Mouse (Mus musculus) adrenal gland, postnatal 10 days (tissue): ENCODE measurements around the gene Rmdn3. TPM values are rescaled to one million over a fixed set of nuclear protein-coding genes. Genes with fewer than 3 reads are reported as not detected.
A peak's percentile ranks its signal among the peaks of the same experiment; 100 is the strongest.

ENCODE experiments used
- DNase-seq: peaks from one replicate; pipeline ENCODE4 v3.0.0; 2021; ENCODE audit warnings: mixed read lengths
- total RNA-seq, 2 experiments: library from RNA; stranded (reverse); gene quantifications; 2 replicates each; pipeline ENCODE4 v1.2.3; 2021

Rmdn3 gene
- total RNA-seq, 2 experiments from 2014 or later, result 77.3 to 78.7 TPM

DNA sequence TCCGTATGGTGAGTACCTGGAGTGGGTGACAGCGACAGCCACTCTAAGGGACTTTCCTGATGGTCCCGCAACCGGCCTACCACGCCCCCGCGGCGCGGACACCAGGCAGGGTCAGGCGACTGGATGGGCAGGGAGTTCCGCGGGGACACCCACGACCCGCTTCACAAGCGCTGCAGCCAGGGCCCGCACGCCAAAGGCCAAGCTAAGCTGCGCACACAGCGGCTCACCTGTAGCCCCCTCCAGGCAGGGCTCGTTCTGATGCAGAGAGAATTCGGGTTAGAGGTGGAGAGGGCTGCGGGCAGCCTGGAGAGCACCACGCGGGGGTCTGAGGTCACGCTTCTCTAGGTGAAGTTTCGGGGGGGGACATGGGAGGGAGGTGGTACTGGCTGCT, 11.0 kb upstream of the Rmdn3 start:
- DNase-seq, result no peak

- DNase-seq, result peak; percentile 85
These were observed 10.3 kb upstream of the Rmdn3 start, which contains the start of gene Gchfr for GRCm38 (mm10) chr2:119166901-119167865. Gchfr (plus strand) TSS chr2:119167773.

DNA sequence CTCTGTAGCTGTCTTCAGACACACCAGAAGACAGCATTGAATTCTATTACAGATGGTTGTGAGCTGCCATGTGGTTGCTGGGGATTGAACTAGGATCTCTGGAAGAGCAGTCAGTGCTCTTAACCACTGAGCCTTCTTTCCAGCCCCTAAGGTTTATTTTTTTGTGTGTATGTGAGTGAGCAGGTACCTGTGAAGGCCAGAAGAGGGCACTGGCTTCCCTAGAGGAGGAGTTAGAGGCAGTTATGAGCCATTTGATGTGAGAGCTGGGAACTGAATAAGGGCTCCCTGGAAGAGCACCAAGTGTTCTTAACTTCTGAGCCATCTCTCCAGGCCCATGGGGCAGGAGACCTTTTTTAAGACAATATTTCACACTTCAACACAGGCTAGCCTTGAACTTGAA, 8.6 kb upstream of the Rmdn3 start:
- DNase-seq, result no peak

DNA sequence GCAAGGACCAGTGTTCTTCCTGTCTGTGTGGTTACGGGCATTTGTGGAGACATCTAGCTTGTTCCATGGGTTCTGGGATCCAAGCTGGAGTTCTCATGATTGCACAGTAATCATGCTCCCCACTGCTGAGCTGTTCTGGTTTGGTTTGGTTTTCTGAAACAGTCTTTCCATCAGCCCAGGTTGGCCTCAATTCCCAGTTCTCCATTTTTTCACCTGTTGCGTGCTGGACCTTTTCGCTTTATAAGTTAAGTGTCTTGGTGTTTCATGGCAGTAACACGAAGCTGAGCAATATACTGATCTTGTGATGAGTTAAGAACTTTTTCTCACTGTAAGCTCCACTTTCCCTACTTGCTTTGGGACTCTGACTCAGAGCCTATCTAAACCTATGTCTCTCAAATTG, 7.2 kb upstream of the Rmdn3 start:
- no peak for DNase-seq

GRCm38 (mm10) chr2:119163135-119163534, 6.3 kb upstream of the Rmdn3 start:
- no peak for DNase-seq

DNA sequence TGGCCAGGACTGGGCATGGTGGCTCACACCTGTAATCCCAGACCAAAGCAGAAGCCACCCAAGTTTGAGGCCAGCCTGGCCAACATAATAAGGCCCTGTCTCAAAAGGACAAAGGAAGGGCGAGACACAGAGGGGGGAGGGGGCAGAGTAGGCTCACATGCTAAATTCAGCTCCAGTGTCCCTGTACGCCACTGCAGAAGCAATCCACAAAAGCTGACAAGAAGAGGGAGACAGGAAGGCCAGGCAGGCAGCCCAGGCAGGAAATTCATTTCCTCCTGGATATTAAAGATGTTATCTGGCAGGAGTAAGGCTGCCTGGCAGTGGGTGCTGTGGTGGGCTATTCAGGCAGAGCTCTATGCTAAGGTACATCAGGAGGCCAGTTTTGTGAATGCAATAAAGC, 4.4 kb upstream of the Rmdn3 start:
- DNase-seq, result no peak

- no peak for DNase-seq
These were observed 1.0 kb upstream of the Rmdn3 start for GRCm38 (mm10) chr2:119157836-119158235.

DNA sequence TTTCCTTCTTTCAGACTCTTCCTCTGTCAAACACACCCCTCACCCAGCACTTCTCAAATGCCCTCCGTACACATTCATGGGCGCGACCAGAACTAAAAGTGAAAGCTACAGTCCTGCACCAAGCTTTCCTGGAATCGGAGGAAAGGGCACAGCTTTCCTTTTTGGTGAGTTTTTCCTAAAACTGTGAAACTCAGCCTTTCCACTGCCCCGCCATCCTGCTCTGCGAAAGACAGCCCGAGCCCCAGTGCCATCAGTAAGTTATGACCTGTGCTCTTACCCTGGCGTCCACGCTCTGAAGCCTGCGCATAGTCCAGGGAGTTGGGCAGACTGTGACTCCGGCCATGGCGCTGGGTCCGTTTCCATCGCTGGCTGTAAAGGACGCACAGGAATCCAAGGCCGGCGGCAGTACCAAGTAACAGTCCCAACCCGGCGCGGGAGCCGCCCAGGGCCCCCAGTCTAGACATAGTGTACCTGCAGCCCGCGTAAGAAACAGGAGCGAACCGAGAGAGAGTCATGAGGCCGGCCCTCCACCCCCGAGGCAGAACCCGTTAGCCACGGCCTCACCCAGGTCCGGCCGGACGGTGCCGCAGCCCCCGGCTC, 653 bp downstream of the Rmdn3 start:
- DNase-seq, result peak; percentile 60

DNA sequence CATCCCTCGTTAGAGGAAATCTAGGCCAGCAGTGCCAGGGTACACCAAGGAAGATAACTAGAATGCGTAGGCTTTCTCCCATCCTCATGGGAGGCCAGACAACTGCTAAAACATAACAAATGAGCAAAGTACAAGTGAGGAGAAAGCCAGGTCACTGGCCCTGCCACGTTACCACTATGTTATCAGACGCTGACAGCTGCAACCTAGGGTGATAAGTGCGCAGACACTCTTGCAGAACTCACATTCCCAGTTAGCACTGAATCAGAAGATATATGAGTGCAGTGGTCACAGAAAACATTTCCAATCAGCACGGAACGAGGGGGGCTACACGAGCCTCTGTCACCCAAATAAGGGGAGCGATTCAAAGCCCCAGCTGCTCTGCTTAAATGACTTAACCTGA, 1.4 kb downstream of the Rmdn3 start:
- no peak for DNase-seq

GRCm38 (mm10) chr2:119154683-119155082, 2.2 kb downstream of the Rmdn3 start:
- DNase-seq, result no peak

- peak; percentile 64 for DNase-seq
These were observed 4.6 kb downstream of the Rmdn3 start for GRCm38 (mm10) chr2:119152255-119152654.

GRCm38 (mm10) chr2:119147775-119148174, 9.1 kb downstream of the Rmdn3 start:
- DNase-seq, result no peak

DNA sequence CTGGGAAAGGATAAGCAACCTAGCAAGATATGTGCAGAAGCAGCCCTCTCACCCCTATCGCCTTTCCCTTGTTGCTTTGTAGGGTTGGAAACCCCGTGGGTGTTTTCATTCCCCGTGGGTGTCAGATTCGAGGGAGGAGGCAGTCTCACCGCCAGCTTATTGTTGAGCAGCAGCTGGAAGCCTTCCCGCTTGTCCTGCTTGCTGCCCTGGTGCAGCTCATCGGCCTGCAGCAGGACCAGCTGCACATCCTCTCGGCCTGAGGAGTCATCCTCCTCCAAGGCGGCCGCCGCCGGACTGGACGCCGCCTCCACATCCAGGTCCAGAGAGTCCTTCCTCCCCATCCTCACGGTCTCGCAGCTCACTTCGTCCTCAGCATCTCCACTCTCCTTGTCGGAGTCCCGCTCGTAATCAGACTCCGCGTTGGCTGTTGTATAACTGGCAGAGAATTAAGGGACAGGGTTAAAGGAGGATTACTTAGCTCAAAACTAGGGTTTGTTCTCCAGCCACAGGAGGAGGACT, 9.6 kb downstream of the Rmdn3 start:
- DNase-seq, result no peak

DNA sequence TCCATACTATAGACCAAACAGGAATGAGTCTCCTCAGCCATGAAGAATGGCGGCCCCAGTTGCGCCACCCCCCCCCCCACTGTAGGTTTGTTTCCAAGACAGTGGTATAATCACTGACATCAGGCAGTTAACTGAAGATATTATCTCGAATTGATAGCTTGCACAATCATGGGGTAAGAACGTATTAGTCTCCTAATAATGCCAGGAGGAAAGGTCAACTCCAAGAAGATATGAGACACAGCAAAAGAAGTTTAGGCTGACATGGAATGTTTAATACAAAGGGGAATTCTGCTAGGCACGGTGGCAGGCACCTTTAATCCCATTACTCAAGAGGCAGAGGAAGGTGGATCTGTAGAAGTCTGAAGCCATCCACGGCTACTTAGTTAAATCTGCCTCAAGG, 10.4 kb downstream of the Rmdn3 start:
- no peak for DNase-seq

GRCm38 (mm10) chr2:119145199-119145598, 11.6 kb downstream of the Rmdn3 start:
- DNase-seq, result no peak

DNA sequence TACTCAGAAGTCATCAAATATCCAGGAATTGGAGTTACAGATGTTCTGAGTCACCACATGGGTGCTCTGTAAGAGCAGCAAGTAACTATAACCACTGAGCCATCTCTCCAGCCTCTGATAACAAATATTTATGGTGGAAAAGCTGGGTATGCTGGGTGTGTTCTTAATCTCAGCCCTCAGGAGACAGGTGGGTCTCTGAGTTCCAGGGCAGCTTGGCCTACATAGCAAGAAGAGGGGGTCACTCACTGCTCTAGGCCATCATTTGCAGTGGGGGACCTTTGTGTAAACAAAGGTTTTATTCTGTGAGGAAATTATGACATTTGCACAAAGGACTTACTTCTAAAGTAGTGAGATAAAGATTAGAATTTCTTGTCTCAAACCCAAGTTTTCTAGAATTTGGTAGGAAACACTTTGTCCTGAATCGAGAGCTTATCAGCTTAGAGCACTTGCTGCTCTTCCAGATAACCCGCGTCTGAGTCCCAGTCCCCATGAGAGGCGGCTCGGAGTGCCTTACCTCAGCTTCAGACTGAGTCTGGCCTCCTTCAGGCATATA, 20.4 kb downstream of the Rmdn3 start:
- DNase-seq, result no peak

DNA sequence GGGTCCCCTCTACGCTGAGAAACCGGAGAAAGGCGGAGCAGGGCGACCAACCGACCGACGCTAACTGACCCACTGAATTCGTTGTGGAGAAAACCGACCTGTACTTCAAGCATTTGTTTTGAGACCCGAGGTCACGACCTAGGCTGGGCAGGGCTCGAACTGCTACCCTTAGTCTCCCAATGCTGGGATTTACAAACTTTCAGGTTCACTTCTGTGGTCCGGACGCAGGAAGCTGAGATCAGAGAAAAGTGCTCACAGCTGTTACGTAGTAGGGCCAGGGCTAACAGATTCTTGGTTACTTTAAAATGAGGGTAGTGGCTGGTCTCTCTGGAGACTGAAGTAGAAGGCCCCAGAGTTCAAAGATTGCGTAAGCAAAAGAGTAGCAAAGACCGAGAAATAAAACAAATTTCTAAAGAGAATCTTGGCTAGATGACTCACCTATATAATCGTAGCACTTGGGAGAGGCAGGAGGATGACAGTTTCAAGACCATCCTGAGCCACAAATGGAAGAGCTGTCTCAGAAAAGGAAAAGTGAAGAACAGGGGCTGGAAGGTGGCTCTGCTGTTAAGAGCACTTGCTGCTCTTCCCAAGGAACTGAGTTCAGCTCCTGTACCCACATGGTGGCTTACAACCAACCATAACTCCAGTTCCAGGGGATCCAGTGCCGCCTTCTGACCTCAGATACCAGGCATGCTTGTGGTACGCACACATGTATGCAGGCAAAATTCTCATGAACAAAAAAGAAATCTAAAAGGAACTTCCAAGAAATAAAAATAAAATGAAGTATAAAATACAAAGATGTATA, 43.5 kb downstream of the Rmdn3 start:
- no peak for DNase-seq

- DNase-seq, result peak; percentile 88
These were observed 44.3 kb downstream of the Rmdn3 start, which contains the start of gene Rad51 for GRCm38 (mm10) chr2:119112438-119113112. Rad51 (plus strand) TSS chr2:119112793.

DNA sequence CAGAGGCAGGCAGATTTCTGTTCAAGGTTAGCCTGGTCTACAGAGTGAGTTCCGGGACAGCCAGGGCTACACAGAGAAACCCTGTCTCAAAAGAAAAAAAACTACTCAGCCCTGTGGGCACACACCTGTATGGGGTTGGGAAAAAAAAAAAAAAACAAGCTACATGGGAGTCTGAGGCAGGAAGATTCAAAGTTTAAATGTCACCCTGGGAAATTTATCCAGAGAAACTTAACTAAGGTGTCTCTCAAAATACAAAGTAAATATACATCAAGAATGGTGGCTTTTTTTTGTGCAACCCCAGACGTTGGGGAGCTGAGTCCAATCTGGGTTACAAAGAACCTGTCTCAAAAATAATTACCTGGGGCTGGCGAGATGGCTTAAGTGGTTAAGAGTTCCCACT, 45.8 kb downstream of the Rmdn3 start:
- DNase-seq, result no peak

DNA sequence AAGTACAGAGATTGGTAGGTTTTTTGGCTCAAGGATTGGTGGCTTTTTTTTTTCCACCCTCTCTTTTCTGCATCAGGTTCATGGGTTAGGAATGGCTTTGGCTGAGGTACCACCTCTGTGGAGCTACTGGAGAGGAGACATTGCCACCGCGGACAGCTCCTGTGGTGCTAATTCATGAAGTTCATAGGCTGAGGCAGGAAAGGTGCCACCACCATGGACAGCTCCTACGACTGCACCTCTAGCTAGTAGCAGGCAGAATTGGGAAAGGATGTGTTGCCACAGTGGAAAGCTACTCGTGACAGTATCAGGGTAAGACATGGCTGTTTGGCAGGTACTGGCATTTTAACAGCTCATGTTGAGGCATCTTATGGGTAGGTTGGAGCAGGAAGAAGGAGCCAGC, 48.3 kb downstream of the Rmdn3 start:
- peak; percentile 73 for DNase-seq

DNA sequence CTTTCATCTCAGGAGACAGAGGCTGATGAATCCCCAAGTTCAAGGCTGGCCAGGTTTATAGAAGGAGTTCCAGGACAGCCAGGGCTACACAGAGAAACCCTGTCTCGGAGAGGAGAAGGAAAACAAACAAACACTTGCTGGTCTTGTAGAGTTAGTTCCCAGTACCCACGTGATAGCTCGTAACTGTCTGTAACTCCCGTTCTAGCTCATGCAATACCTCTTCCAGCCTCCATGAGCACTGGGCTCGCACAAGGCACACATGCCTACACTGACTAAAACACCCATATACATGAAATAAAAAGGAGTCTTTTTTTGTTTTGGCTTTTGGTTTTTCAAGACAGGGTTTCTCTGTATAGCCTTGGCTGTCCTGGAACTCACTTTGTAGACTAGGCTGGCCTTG, 50.3 kb downstream of the Rmdn3 start:
- no peak for DNase-seq

- no peak for DNase-seq
These were observed 55.3 kb downstream of the Rmdn3 start for GRCm38 (mm10) chr2:119101552-119101951.
